Mouse (Mus musculus) midbrain, postnatal 0 days (tissue): ENCODE results near the gene Macrod1. TPM values are rescaled to one million over a fixed set of nuclear protein-coding genes. Genes with fewer than 3 reads are reported as not detected.

ENCODE experiments used
- ATAC-seq: fragments of 200-750 bp; cut with Nextera tagmentation; 2 replicates; pipeline ENCODE4 v1.8.0; 2017; ENCODE audit warnings: moderate number of reproducible peaks, mild to moderate bottlenecking, moderate TSS enrichment, moderate library complexity; ENCODE audit not compliant: low FRiP score
- DNase-seq: peaks from one replicate; pipeline ENCODE4 v3.0.0-alpha.2; 2015; ENCODE audit warnings: low spot score
- H3K27ac ChIP-seq: fragments of 300-500 bp; sonication (generic); 2 replicates; pipeline ENCODE4 v1.5.1; 2014; ENCODE audit warnings: low read depth, mild to moderate bottlenecking, low read length, mixed read lengths
- H3K27me3 ChIP-seq: fragments of 300-500 bp; sonication (generic); 2 replicates; pipeline ENCODE4 v1.6.1; 2014; ENCODE audit warnings: low read length, control low read depth, mixed read lengths; ENCODE audit not compliant: insufficient read depth
- H3K36me3 ChIP-seq: fragments of 300-500 bp; sonication (generic); 2 replicates; pipeline ENCODE4 v1.6.1; 2014; ENCODE audit warnings: low read length, control low read depth, mixed read lengths; ENCODE audit not compliant: insufficient read depth
- H3K4me1 ChIP-seq: fragments of 300-500 bp; sonication (generic); 2 replicates; pipeline ENCODE4 v1.6.1; 2014; ENCODE audit warnings: mild to moderate bottlenecking, control low read depth, antibody characterized with exemption, low read length, mixed read lengths; ENCODE audit not compliant: insufficient read depth
- H3K4me2 ChIP-seq: fragments of 300-500 bp; sonication (generic); 2 replicates; pipeline ENCODE4 v1.6.1; 2014; ENCODE audit warnings: low read depth, mild to moderate bottlenecking, low read length, mixed read lengths; ENCODE audit not compliant: poor library complexity, severe bottlenecking
- H3K4me3 ChIP-seq: fragments of 300-500 bp; sonication (generic); 2 replicates; pipeline ENCODE4 v1.5.1; 2014; ENCODE audit warnings: low read depth, mild to moderate bottlenecking, low read length, moderate library complexity
- H3K9ac ChIP-seq: fragments of 300-500 bp; sonication (generic); replicated peaks from 2 replicates; pipeline ENCODE4 v1.6.1; 2014; ENCODE audit warnings: mild to moderate bottlenecking, low read length, moderate library complexity, mixed read lengths; ENCODE audit not compliant: poor library complexity, severe bottlenecking
- H3K9me3 ChIP-seq: fragments of 300-500 bp; sonication (generic); 2 replicates; pipeline ENCODE4 v1.6.1; 2016; ENCODE audit warnings: low read length, control low read depth
- CTCF ChIP-seq: IDR thresholded peaks from 2 replicates; pipeline ENCODE4 v1.5.1; 2016; ENCODE audit warnings: antibody characterized with exemption, mild to moderate bottlenecking
- WGBS: fragments of 180-500 bp; shearing (Covaris S2); extraction: QIAGEN DNeasy Blood & Tissue Kit; methylation state at CpG from one replicate; pipeline ENCODE4 v1.1.7; 2014; 5-methylcytosine and 5-hydroxymethylcytosine counted together
- polyA plus RNA-seq: library from polyadenylated mRNA; unstranded; fragments of >200 nt; fragmentation: Nextera tagmentation; extraction: Ambion mirVana; gene quantifications from 2 replicates; pipeline ENCODE4 v1.2.1, GENCODE M21; 2015
- total RNA-seq: library from RNA; depleted of rRNA; stranded (reverse); fragments of >200 nt; gene quantifications from 2 replicates; pipeline ENCODE4 v1.2.3, GENCODE M21; 2014

The Macrod1 gene
- total and polyA plus RNA-seq, 2 experiments from 2014 or later, result 1.4 to 6.2 TPM

DNA sequence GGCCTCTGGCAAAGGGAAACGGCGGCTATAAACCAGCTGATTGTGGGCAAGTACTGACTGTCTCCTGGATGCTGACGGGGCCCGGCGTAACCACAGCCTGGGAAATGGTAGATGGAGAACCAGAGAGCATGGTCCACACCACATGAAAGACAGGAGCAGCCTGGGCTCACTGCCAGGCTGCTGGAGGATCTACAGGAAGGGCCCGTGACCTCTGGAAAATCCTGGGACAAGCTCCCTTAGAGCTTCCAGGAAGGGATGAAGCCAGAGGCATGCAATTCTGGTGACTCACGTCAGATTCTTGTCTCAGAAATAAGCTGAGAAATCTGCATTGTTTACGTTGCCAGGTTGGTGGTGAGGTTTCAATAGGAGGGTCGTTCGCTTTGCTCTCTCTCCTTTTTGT is 1.8 kb upstream of the Macrod1 start:
- H3K9ac ChIP-seq, result no peak overlapping the region
- 66% methylated on average over 10 of the region's 10 CpGs for WGBS
- H3K27me3 ChIP-seq, result no peaks in the 10 kb centered on the region
- no peak for ATAC-seq
- no peaks in the 10 kb centered on the region for H3K36me3 ChIP-seq
- peaks cover 9% of the 10 kb centered on the region; the same call in 1 of the 2 replicates for H3K4me1 ChIP-seq
- TF ChIP-seq CTCF, result no peak
- no peaks in the 10 kb centered on the region for H3K9me3 ChIP-seq
- no peak for DNase-seq
- H3K4me3 ChIP-seq, result no peak overlapping the region
- no peak overlapping the region for H3K4me2 ChIP-seq
- no peak overlapping the region for H3K27ac ChIP-seq

DNA sequence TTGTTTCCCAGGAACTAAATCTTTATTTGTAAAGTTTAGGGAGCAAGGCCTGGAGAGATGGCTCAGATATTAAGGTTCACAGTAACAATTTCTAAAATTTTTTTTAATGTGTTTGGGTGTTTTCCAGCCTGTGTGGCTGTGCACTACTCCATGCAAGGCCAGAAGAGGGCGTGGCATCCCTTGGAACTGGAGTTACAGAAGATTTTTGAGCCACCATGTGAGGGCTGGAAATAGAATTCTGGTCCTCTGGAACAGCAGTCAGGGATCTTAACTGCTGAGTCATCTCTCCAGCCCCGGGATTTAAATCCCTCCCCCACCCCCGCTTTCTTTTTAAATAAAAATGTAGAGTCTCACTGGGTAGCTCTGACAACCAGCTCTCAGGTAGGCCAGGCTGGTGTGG is 1.4 kb upstream of the Macrod1 start:
- H3K4me3 ChIP-seq, result no peak overlapping the region
- WGBS, result 42% methylated on average over 3 of the region's 3 CpGs
- H3K4me2 ChIP-seq, result no peak overlapping the region
- H3K27me3 ChIP-seq, result no peaks in the 10 kb centered on the region
- peaks cover 9% of the 10 kb centered on the region; the same call in 1 of the 2 replicates for H3K4me1 ChIP-seq
- no peak for ATAC-seq
- TF ChIP-seq CTCF, result no peak
- no peaks in the 10 kb centered on the region for H3K9me3 ChIP-seq
- no peak for DNase-seq
- H3K9ac ChIP-seq, result no peak overlapping the region
- no peak overlapping the region for H3K27ac ChIP-seq
- H3K36me3 ChIP-seq, result no peaks in the 10 kb centered on the region

DNA sequence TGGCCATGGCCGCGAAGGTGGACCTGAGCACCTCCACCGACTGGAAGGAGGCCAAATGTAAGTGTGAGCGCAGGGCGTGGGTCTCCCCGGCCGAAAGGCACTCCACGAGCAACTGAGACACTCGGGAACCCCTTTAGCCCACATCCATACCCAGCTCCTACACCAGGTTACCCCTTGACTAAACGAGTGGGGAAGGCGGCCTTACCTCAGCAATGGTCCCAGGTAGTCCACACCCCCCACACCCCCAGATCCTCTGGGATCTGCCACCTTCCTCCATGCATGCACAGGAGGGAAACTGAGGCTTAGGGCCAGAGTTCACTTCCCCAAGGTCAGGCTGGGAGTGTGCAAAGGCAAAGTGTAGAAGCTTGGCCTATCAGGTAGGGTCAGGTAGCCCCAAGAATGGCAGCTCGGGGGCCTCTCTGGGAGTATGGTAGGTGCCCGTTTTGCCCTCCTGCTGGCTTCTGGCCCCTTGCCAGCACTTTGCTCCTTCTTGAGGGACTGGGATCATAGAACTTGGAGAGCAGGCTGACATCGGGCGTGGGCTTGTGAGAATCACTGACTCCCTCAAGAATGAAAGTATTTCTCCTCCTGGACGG is 614 bp downstream of the Macrod1 start:
- ATAC-seq (peak; percentile 28; the same call in 1 of the 2 replicates), DNase-seq (no peak)
- Histone ChIP-seq H3K4me2 (peak overlapping the region; percentile 100), H3K27ac (no peak overlapping the region), H3K9ac (peak overlapping the region; percentile 59), H3K9me3 (no peaks in the 10 kb centered on the region), H3K4me3 (peak overlapping the region; percentile 71), H3K27me3 (no peaks in the 10 kb centered on the region), H3K4me1 (peaks cover 9% of the 10 kb centered on the region; the same call in 1 of the 2 replicates), H3K36me3 (no peaks in the 10 kb centered on the region)
- WGBS, result 6% methylated on average over 16 of the region's 16 CpGs
- TF ChIP-seq CTCF, result no peak

DNA sequence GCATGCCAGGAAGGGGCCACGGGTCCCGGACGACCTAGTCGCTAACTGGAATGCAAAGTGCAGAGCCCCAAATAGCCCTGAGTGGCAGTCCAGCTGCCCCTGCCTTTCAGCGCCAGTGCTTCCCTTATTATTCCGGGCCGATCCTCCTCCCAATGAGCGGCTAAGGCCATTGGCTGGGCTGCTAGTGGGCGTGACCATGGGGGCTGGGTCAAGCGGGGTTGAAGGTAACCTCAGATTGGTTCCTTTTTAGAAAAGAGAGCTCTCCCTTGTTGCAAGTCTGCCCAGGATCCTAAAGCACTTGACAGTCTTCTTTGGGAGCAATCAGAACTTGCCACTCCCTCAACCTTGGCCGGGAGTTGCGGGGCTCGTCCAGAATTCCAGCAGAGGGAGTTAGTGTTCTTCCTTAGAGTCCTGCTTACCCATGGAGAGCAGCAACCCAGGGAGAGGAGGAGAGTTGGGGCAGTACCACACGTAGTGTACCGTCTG is 1.2 kb downstream of the Macrod1 start:
- H3K36me3 ChIP-seq, result no peaks in the 10 kb centered on the region
- peak overlapping the region; percentile 71 for H3K4me3 ChIP-seq
- no peak overlapping the region for H3K27ac ChIP-seq
- ATAC-seq (peak; percentile 53; the same call in 1 of the 2 replicates), DNase-seq (peak; percentile 76)
- no peaks in the 10 kb centered on the region for H3K9me3 ChIP-seq
- peaks cover 9% of the 10 kb centered on the region; the same call in 1 of the 2 replicates for H3K4me1 ChIP-seq
- WGBS, result 2% methylated on average over 15 of the region's 15 CpGs
- no peaks in the 10 kb centered on the region for H3K27me3 ChIP-seq
- H3K4me2 ChIP-seq, result peak overlapping the region; percentile 100
- peak; percentile 62 for TF ChIP-seq CTCF
- peak overlapping the region; percentile 13; the same call in 1 of the 2 replicates for H3K9ac ChIP-seq

DNA sequence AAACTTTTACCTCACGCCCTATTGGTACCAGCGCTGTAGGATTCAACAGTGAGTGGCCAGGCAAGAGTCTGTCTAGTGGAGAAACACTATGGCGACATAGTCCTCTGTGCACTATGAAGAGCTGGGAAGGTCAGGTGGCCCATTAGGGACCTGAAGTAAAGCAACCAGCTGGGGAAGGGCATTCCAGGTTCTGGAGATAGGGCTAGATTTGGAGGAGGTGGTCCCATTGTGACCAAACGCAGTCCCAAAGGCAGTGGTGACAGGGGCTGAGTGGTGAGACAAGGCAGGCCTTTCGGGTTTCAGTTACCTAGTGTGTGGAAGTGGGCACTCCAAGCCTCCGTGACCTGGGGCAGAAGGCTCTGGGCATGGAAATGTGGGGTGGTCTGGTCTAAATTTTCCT is 1.9 kb downstream of the Macrod1 start:
- H3K27ac ChIP-seq, result no peak overlapping the region
- H3K36me3 ChIP-seq, result no peaks in the 10 kb centered on the region
- no peak overlapping the region for H3K9ac ChIP-seq
- ATAC-seq (no peak), DNase-seq (no peak)
- no peak for TF ChIP-seq CTCF
- no peaks in the 10 kb centered on the region for H3K9me3 ChIP-seq
- H3K4me3 ChIP-seq, result no peak overlapping the region
- whole genome bisulfite sequencing, result 66% methylated on average over 6 of the region's 6 CpGs
- peak overlapping the region; percentile 100; the same call in 1 of the 2 replicates for H3K4me2 ChIP-seq
- H3K4me1 ChIP-seq, result peaks cover 9% of the 10 kb centered on the region; the same call in 1 of the 2 replicates
- no peaks in the 10 kb centered on the region for H3K27me3 ChIP-seq

DNA sequence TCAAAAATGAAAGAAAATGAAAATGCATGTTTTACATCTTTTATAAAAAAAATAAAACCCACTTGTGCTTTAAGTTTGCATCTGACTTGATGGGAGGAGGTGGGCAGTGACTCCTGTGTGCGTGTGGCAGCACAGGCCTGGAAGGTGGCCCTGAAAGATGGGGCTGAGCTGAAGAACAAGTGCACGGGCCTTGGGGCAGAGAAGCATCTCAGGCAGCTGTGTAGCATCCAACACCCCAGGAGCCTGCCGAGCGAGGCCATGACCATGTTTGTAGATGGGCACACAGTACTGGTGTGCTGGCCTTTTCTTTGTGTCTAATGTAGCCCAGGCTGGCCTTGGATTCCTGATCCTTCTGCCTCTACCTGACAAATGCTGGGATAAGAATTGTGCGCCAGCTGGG is 5.5 kb downstream of the Macrod1 start:
- Histone ChIP-seq H3K4me3 (no peak overlapping the region), H3K4me2 (no peak overlapping the region), H3K27ac (no peak overlapping the region), H3K36me3 (no peaks in the 10 kb centered on the region), H3K9ac (no peak overlapping the region), H3K4me1 (peaks cover 8% of the 10 kb centered on the region; the same call in 1 of the 2 replicates), H3K9me3 (no peaks in the 10 kb centered on the region), H3K27me3 (no peaks in the 10 kb centered on the region)
- no peak for ATAC-seq
- WGBS, result 91% methylated on average over 5 of the region's 5 CpGs
- DNase-seq, result no peak
- TF ChIP-seq CTCF, result no peak
